Mouse (Mus musculus) heart, embryonic 12.5 days (tissue): ENCODE measurements around the gene Gstt3. TPM values are rescaled to one million over a fixed set of nuclear protein-coding genes. Genes with fewer than 3 reads are reported as not detected.

ENCODE experiments used
- ATAC-seq: fragments of 200-750 bp; cut with Nextera tagmentation; 2 replicates; pipeline ENCODE4 v1.8.0; 2017; ENCODE audit warnings: moderate TSS enrichment, moderate library complexity; ENCODE audit not compliant: insufficient number of reproducible peaks, low FRiP score
- H3K27ac ChIP-seq: fragments of 300-500 bp; sonication (generic); 2 replicates; pipeline ENCODE4 v1.5.1; 2016; ENCODE audit warnings: mild to moderate bottlenecking, moderate library complexity; ENCODE audit not compliant: poor library complexity, severe bottlenecking
- H3K27me3 ChIP-seq: fragments of 300-500 bp; sonication (generic); replicated peaks from 2 replicates; pipeline ENCODE4 v1.6.1; 2016; ENCODE audit warnings: mild to moderate bottlenecking, moderate library complexity
- H3K36me3 ChIP-seq: fragments of 300-500 bp; sonication (generic); 2 replicates; pipeline ENCODE4 v1.6.1; 2016; ENCODE audit warnings: mild to moderate bottlenecking, moderate library complexity
- H3K4me1 ChIP-seq: fragments of 300-500 bp; sonication (generic); replicated peaks from 2 replicates; pipeline ENCODE4 v1.6.1; 2016; ENCODE audit warnings: mild to moderate bottlenecking
- H3K4me2 ChIP-seq: fragments of 300-500 bp; sonication (generic); 2 replicates; pipeline ENCODE4 v1.6.1; 2016; ENCODE audit warnings: mild to moderate bottlenecking, moderate library complexity
- H3K4me3 ChIP-seq: fragments of 300-500 bp; sonication (generic); 2 replicates; pipeline ENCODE4 v1.5.1; 2016; ENCODE audit warnings: mild to moderate bottlenecking
- H3K9ac ChIP-seq: fragments of 300-500 bp; sonication (generic); 2 replicates; pipeline ENCODE4 v1.6.1; 2016; ENCODE audit warnings: mild to moderate bottlenecking, moderate library complexity
- H3K9me3 ChIP-seq: fragments of 300-500 bp; sonication (generic); replicated peaks from 2 replicates; pipeline ENCODE4 v1.6.1; 2016; ENCODE audit warnings: mild to moderate bottlenecking, moderate library complexity
- WGBS: fragments of 180-500 bp; shearing (Covaris S2); methylation state at CpG from one replicate; pipeline ENCODE4 v1.1.7; 2016; 5-methylcytosine and 5-hydroxymethylcytosine counted together
- polyA plus RNA-seq: library from polyadenylated mRNA; unstranded; fragments of >200 nt; fragmentation: Nextera tagmentation; extraction: Ambion mirVana; gene quantifications from 2 replicates; pipeline ENCODE4 v1.2.1, GENCODE M21; 2016

Gstt3 gene
- 2.7 and 3.2 TPM in 2 replicates for polyA plus RNA-seq

DNA sequence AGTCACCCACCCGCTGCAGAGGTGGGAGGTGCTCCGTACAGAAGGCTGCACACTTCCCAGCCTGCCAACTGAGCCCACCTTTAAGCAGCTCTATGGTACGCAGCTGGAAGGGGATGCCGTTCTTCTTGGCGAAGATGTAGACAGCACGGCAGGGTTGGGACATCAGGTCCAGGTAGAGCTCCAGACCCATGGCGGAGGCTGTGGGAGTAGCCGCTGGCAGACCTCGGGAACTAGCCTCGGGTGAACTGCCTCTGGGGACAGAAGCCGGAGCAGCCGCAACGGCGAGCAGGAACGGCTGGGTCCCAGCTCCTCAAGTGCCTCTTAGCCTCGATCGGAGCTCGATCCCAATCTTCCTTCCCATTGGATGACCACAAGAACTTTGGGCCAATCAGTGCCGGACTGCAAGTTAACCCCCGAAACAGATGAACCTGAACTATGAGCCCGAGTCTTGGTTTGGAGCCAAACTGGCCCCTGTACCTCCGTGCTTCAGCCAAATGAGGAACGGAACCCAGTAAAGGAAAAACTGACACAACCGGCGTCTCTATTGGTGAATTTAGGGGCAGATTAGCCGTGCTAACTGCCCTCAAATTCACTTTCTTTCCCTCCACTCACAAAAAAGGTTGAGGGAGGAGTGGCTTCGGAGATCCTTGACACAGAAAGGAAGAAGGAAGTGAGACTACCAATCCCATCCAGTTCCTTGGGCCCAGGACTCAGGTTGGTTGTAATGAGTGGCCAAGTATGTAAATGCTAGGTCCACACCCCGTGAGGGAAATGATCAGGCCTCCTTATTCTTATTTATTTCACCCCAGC is at the start of gene Gstt3, which contains the start of gene Gm20441:
Gstt3 (minus strand) TSS at position 646 of the 810 bp plus-strand sequence.
Gm20441 (minus strand) TSS at position 186 of the 810 bp plus-strand sequence.
- peak within 1 kb of the TSS; percentile 50 for H3K9ac ChIP-seq
- peak; percentile 52; the same call in 1 of the 2 replicates for ATAC-seq
- peak within 1 kb of the TSS; percentile 49 for H3K4me3 ChIP-seq
- H3K4me2 ChIP-seq, result peak within 1 kb of the TSS; percentile 96
- H3K27me3 ChIP-seq, result peaks cover 30% of the 10 kb centered on the region
- H3K9me3 ChIP-seq, result no peaks in the 10 kb centered on the region
- peaks cover 15% of the 10 kb centered on the region for H3K4me1 ChIP-seq
- H3K36me3 ChIP-seq, result no peaks in the 10 kb centered on the region
- 2% methylated on average over 28 of the region's 28 CpGs for WGBS
- no peak within 1 kb of the TSS for H3K27ac ChIP-seq

DNA sequence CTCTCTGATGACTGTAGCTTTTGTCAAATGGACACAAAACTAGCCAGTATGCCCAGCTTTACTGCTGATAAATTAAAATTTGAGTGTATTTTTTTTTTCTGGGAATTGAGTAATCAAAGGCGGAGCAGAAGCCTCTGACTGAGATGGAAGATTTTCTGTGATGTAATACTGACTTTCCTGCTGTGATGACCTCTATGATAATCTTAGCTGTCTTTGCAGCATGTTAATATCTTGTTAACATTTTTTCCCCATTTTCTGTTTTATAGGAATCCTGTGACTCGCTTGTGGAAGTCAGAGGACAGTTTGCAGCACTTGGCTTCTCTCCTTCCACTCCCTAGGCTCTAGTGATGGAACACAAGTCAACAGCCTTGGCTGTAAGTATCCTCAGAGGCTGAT is 49.1 kb upstream of the Gstt3 start:
- no peaks in the 10 kb centered on the region; the same call in 1 of the 2 replicates for H3K27me3 ChIP-seq
- no peak overlapping the region for H3K27ac ChIP-seq
- peaks cover 12% of the 10 kb centered on the region for H3K4me1 ChIP-seq
- no peak overlapping the region for H3K9ac ChIP-seq
- no peak for ATAC-seq
- no peaks in the 10 kb centered on the region for H3K36me3 ChIP-seq
- H3K4me2 ChIP-seq, result no peak overlapping the region
- H3K9me3 ChIP-seq, result no peaks in the 10 kb centered on the region
- H3K4me3 ChIP-seq, result no peak overlapping the region
- WGBS, result 78% methylated on average over 2 of the region's 2 CpGs

DNA sequence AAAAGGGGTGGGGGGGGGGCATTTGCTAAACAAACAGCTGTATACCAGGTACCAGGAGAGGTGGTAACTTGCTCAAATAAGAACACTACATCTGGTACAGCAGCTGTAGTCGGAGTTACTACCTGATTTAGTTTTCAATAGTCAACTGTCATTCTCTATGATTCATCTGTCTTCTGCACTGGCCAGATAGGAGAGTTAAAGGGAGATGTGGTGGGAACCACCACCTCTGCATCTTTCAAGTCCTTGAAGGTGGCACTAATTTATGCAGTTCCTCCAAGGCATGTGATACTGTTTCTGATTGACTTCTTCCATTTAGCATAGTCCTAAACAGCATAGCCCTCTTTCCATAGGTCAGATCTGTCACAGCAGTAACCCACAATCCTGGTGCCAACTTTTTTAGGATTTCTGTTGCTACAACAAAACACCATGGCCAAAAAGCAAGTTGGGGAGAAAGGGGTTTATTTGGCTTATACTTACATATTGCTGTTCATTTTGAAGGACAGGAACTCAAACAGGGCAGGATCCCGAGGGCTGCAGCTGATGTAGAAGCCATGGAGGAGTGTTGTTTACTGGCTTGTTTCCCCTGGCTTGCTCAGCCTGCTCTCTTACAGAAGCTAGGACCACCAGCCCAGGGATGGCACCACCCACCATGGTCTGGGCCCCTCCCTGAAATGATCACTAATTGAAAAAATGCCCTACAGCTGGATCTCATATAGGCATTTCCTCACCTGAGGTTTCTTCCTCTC is 48.5 kb upstream of the Gstt3 start:
- WGBS, result 73% methylated on average over 2 of the region's 2 CpGs

DNA sequence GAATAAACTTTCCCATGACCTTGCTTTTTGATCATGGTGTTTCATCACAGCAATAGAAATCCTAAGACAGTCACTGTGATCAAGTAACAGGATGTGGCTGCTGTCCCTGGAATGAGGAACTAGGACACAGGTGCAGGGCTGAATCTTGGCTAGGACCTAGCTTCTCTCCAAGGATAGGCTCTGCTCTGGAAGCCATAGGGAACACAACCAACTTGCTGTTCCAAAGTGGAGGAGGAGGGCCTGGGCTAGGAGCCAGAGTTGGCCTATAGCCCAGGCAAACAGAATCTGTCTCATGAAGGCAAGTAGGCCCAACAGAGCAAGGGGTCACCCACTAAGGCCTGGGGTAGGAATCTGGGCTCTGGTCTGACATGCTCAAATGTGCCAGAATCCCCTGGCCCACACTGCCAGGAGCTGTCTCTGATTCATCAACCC is 47.3 kb upstream of the Gstt3 start:
- Histone ChIP-seq H3K36me3 (no peaks in the 10 kb centered on the region), H3K9me3 (0 out of 2 replicates have a peak, but pooled peaks cover 2% of the 10 kb centered on the region), H3K4me3 (no peak overlapping the region), H3K27ac (no peak overlapping the region), H3K4me2 (no peak overlapping the region), H3K4me1 (0 out of 2 replicates have a peak, but pooled peaks cover 4% of the 10 kb centered on the region), H3K9ac (no peak overlapping the region), H3K27me3 (no peaks in the 10 kb centered on the region; the same call in 1 of the 2 replicates)
- no peak for ATAC-seq

More for the DNA sequence above, 48.5 kb upstream of the Gstt3 start:
- H3K4me2 ChIP-seq, result no peak overlapping the region
- no peaks in the 10 kb centered on the region; the same call in 1 of the 2 replicates for H3K27me3 ChIP-seq
- ATAC-seq, result no peak
- H3K4me1 ChIP-seq, result peaks cover 6% of the 10 kb centered on the region; the same call in 1 of the 2 replicates
- no peaks in the 10 kb centered on the region for H3K36me3 ChIP-seq
- 0 out of 2 replicates have a peak, but pooled peaks cover under 1% of the 10 kb centered on the region for H3K9me3 ChIP-seq
- no peak overlapping the region for H3K27ac ChIP-seq
- H3K4me3 ChIP-seq, result no peak overlapping the region
- no peak overlapping the region for H3K9ac ChIP-seq

DNA sequence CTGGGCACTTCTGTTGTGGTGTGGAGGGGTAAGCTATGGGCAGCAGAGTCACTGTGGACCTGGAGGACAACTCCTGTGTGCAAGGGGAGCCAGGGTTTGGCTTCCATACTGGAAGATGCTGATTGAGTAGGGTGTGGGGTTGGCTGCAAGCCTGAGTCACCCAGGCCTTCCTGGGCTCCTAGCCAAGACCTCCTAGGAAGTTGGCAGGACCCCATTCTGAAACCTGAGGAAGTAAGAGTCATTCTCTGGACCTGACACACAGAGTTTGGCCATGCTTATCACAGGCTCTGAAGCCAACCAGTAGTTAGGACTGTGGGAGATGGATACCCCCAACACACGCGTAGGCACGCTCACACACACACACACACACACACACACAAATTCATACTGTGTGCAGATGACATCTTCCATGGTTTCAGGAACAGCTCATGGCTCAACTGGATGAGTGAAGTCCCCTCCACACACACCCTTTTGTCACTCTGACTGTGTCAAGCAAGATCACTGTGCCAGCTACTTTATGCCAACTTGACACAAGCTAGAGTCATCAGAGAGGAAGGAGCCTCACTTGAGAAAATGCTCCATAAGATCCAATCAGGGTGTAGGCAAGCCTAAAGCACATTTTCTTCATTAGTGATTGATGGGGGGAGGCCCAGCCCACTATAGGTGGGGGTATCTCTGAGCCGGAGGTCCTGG is 46.6 kb upstream of the Gstt3 start:
- Histone ChIP-seq H3K36me3 (no peaks in the 10 kb centered on the region), H3K9me3 (0 out of 2 replicates have a peak, but pooled peaks cover 8% of the 10 kb centered on the region), H3K9ac (no peak overlapping the region), H3K4me3 (no peak overlapping the region), H3K4me2 (no peak overlapping the region), H3K27me3 (no peaks in the 10 kb centered on the region), H3K27ac (no peak overlapping the region), H3K4me1 (0 out of 2 replicates have a peak, but pooled peaks cover 4% of the 10 kb centered on the region)
- 76% methylated on average over 4 of the region's 4 CpGs for whole genome bisulfite sequencing
- ATAC-seq, result 0 out of 2 replicates have a peak, but pooled peaks have one; percentile 11

DNA sequence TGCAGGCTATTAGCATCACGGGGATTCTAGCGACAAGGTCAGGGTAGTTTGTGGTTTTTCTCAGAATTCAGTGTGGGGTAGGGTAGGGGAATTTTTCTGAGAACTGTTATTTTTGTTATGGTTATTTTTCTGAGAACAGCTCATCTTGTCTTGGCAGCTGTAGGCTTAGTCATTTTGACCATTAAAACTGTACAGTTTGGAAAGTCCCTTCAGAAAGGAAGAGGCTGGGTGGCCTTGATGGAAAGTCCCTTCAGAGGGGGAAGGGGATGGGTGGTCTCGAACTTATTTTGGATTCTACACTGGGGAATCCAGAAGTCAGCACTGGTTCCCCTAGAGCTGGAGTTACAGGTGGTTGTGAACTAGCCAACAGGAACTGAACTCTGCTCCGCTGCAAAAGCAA is 43.3 kb upstream of the Gstt3 start:
- ATAC-seq, result no peak
- H3K27me3 ChIP-seq, result no peaks in the 10 kb centered on the region
- no peak overlapping the region for H3K4me3 ChIP-seq
- H3K9me3 ChIP-seq, result 0 out of 2 replicates have a peak, but pooled peaks cover 8% of the 10 kb centered on the region
- no peak overlapping the region for H3K27ac ChIP-seq
- H3K9ac ChIP-seq, result no peak overlapping the region
- no peak overlapping the region for H3K4me2 ChIP-seq
- no peaks in the 10 kb centered on the region for H3K36me3 ChIP-seq
- H3K4me1 ChIP-seq, result 0 out of 2 replicates have a peak, but pooled peaks cover 4% of the 10 kb centered on the region
- 74% methylated on average over 4 of the region's 4 CpGs for WGBS

DNA sequence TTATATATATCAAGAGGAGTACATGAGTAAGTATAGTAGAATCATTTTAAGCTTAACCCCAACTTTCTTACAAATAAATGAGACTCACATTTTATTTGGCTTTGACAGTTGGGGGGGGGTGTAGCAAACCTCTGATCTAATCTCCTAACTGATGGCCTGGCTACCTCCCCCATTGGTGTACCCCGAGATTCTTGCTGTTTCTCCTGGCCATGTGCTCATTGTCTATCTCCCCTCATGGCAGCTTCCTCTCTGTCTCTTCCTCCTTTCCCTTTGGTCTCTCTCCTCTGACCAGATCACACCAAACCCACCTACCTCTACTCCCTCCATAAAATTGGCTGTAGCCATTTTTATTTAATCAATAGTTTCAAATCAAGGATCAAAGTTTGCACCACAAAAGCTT is 42.6 kb upstream of the Gstt3 start:
- Histone ChIP-seq H3K36me3 (no peaks in the 10 kb centered on the region), H3K27ac (no peak overlapping the region), H3K9ac (no peak overlapping the region), H3K4me2 (no peak overlapping the region), H3K4me1 (0 out of 2 replicates have a peak, but pooled peaks cover 4% of the 10 kb centered on the region), H3K27me3 (no peaks in the 10 kb centered on the region), H3K9me3 (0 out of 2 replicates have a peak, but pooled peaks cover 8% of the 10 kb centered on the region), H3K4me3 (no peak overlapping the region)
- ATAC-seq, result no peak
- 67% methylated on average over 1 of the region's 1 CpGs for WGBS

DNA sequence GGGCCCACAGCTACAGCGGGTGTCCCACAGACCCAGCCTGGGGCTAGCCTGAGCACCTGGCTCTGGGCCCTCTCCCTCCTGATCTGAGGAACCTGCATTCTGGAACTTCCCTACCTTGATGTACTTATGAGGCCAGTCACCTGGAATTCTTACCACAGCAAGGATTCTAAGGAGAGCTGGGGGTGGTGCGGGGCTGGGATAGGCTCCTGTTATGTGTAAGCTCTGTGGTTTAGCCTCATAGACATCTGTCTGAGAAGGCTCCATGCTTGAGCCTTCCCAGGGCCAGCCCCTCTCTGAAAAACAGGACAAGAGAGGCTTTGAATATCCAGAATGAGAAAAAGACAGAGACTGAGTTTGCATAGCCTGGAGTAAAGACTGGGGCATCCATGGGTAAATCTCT is 41.2 kb upstream of the Gstt3 start, which contains the start of gene Gstt4:
Gstt4 (minus strand) TSS at position 101 of the 400 bp plus-strand sequence.
- Histone ChIP-seq H3K27me3 (no peaks in the 10 kb centered on the region), H3K27ac (no peak within 1 kb of the TSS), H3K9me3 (0 out of 2 replicates have a peak, but pooled peaks cover 8% of the 10 kb centered on the region), H3K9ac (no peak within 1 kb of the TSS), H3K36me3 (no peaks in the 10 kb centered on the region), H3K4me2 (no peak within 1 kb of the TSS), H3K4me3 (no peak within 1 kb of the TSS), H3K4me1 (0 out of 2 replicates have a peak, but pooled peaks cover under 1% of the 10 kb centered on the region)
- 93% methylated on average over 2 of the region's 2 CpGs for WGBS
- no peak for ATAC-seq

DNA sequence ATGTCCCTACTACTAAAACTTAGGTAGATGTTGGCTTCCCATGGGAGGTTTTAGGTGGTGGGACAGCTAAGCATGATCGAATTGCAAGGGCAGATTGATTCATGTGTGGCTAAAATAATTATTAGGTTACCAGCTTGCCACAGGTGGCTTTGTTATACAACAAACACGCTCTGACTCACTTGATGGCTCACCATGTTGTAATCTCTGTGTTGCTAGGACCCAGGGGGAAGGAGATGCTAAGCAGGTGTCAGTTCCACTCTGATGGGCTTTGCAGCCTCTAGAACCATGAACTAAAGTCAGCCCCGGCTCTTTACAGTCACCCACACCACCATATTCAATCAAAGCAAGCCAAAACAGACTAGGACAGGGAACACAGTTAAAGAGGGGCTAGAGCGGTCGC is 38.7 kb upstream of the Gstt3 start:
- Histone ChIP-seq H3K4me3 (no peak overlapping the region), H3K4me1 (no peaks in the 10 kb centered on the region), H3K27ac (no peak overlapping the region), H3K9ac (no peak overlapping the region), H3K36me3 (no peaks in the 10 kb centered on the region), H3K4me2 (no peak overlapping the region), H3K9me3 (0 out of 2 replicates have a peak, but pooled peaks cover 8% of the 10 kb centered on the region), H3K27me3 (peaks cover 4% of the 10 kb centered on the region; the same call in 1 of the 2 replicates)
- no peak for ATAC-seq
- 81% methylated on average over 5 of the region's 5 CpGs for WGBS

DNA sequence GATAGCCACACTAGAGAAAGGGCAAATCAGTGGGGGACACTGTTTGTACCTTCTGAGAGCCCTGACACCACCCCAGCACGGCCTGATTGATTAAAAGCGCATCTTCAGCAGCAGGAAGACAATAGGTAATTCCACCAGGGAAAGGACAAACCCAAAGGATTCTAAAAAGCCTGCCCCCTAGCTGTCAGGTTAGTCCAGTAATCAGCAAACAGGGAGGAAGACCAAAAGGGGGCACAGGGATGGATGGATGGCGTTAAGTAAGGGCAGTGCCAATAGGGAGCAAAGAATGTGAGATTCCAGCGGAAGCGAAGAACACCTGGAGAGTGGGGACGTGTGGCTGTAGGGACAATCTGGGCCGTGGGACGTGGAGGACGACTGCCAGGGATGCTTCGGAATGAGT is 37.4 kb upstream of the Gstt3 start:
- WGBS, result 52% methylated on average over 10 of the region's 10 CpGs
- Histone ChIP-seq H3K27me3 (peaks cover 8% of the 10 kb centered on the region; the same call in 1 of the 2 replicates), H3K4me1 (no peaks in the 10 kb centered on the region), H3K36me3 (no peaks in the 10 kb centered on the region), H3K27ac (no peak overlapping the region), H3K4me2 (no peak overlapping the region), H3K4me3 (no peak overlapping the region), H3K9ac (no peak overlapping the region), H3K9me3 (0 out of 2 replicates have a peak, but pooled peaks cover 6% of the 10 kb centered on the region)
- no peak for ATAC-seq
